In genomic region chr10:117711408-117711807, GRCm38 (mm10) we compare ENCODE assay signal across 8 mouse cellular contexts. TPM values are rescaled to one million over a fixed set of nuclear protein-coding genes. Genes with fewer than 3 reads are reported as not detected.
DNase-seq lines count a peak whose midpoint lies in the region; ATAC-seq and TF ChIP-seq lines count a peak whose summit lies in the region.

No protein-coding gene starts in this region.

- peak overlapping the region; percentile 94 for H3K4me3 ChIP-seq in megakaryocyte, embryonic 14.5 days (replicated peaks)
- peak overlapping the region; percentile 87 for H3K4me3 ChIP-seq in forebrain, embryonic 14.5 days (ENCODE audit: low read depth, low read length)
- no peak overlapping the region for H3K4me3 ChIP-seq in small intestine, adult 2 months (ENCODE audit: low read depth, low read length)

- H3K9me3 ChIP-seq in megakaryocyte, embryonic 14.5 days: no peaks in the 10 kb centered on the region
- H3K9me3 ChIP-seq in forebrain, embryonic 14.5 days (replicated peaks; ENCODE audit: control insufficient read depth, low read length): no peaks in the 10 kb centered on the region

- 75% methylated on average over 5 of the region's 5 CpGs for WGBS in forebrain, embryonic 14.5 days
- WGBS in small intestine, adult 2 months: 58% methylated on average over 5 of the region's 5 CpGs

- peaks cover 29% of the 10 kb centered on the region for H3K36me3 ChIP-seq in megakaryocyte, embryonic 14.5 days (replicated peaks; ENCODE audit: low read length)
- H3K36me3 ChIP-seq in forebrain, embryonic 14.5 days (ENCODE audit: control insufficient read depth, insufficient read depth, low read length): peaks cover 20% of the 10 kb centered on the region
- peaks cover 10% of the 10 kb centered on the region for H3K36me3 ChIP-seq in small intestine, adult 2 months (ENCODE audit: control insufficient read depth, insufficient read depth, low read length)

- ATAC-seq in megakaryocyte, adult 5-6 weeks (ENCODE audit: poor library complexity, severe bottlenecking): no peak
- ATAC-seq in forebrain, embryonic 14.5 days: no peak

- no peak for TF ChIP-seq POLR2A in small intestine, adult 2 months (IDR thresholded peaks at IDR 0.05; ENCODE audit: low read depth, low read length)

- no peak for TF ChIP-seq CTCF in small intestine, adult 2 months (IDR thresholded peaks at IDR 0.05; ENCODE audit: extremely low read depth, insufficient read length, insufficient replicate concordance, low read depth, low read length)

- no peak for DNase-seq in forebrain, embryonic 14.5 days (ENCODE audit: low spot score)
- peak; percentile 68 to 85 for DNase-seq in kidney, postnatal 25 days
- DNase-seq in spleen, postnatal 4 days (ENCODE audit: low spot score in 2 of 2): no peak
- DNase-seq in spleen, adult 18-20 months: no peak
- DNase-seq in thymus, postnatal 4 days: no peak

- H3K27me3 ChIP-seq in megakaryocyte, embryonic 14.5 days (replicated peaks): no peaks in the 10 kb centered on the region
- no peaks in the 10 kb centered on the region for H3K27me3 ChIP-seq in forebrain, embryonic 14.5 days (replicated peaks; ENCODE audit: control insufficient read depth, insufficient read depth, low read length)
- no peaks in the 10 kb centered on the region for H3K27me3 ChIP-seq in small intestine, adult 2 months (ENCODE audit: control insufficient read depth, insufficient read depth, low read length)

- no peak overlapping the region for H3K27ac ChIP-seq in forebrain, embryonic 14.5 days (ENCODE audit: low read depth, low read length)
- peak overlapping the region; percentile 51; the same call in 1 of the 2 replicates for H3K27ac ChIP-seq in small intestine, adult 2 months (ENCODE audit: insufficient read depth, low read depth, low read length)

- peak overlapping the region; percentile 100 for H3K9ac ChIP-seq in forebrain, embryonic 14.5 days (ENCODE audit: low read length)

- peak overlapping the region; percentile 61 for H3K4me2 ChIP-seq in forebrain, embryonic 14.5 days (ENCODE audit: low read length)

- peaks cover 68% of the 10 kb centered on the region for H3K4me1 ChIP-seq in megakaryocyte, embryonic 14.5 days
- H3K4me1 ChIP-seq in forebrain, embryonic 14.5 days (ENCODE audit: control insufficient read depth, insufficient read depth, low read length): peaks cover 11% of the 10 kb centered on the region
- H3K4me1 ChIP-seq in small intestine, adult 2 months (ENCODE audit: control insufficient read depth, insufficient read depth, insufficient read length, low read length): peaks cover 7% of the 10 kb centered on the region; the same call in 1 of the 2 replicates

RNA-seq across cellular contexts. Expression of gene Mdm2, which starts 0.8 kb away (rescaled TPM):
- polyA plus RNA-seq in megakaryocyte, embryonic 14.5 days (2012; ENCODE audit: insufficient read depth, low replicate concordance): 39.9 and 41.8 TPM in 2 replicates
- 86.3 and 89.1 TPM in 2 replicates for total RNA-seq in megakaryocyte, adult 5-6 weeks (2015)
- total RNA-seq in megakaryocyte, adult 5-6 weeks (2017): 80.3 and 117 TPM in 2 replicates
- 33.0 and 47.7 TPM in 2 replicates for polyA plus RNA-seq in forebrain, embryonic 14.5 days (2014; fragmentation: Nextera tagmentation; extraction: Ambion mirVana)
- 16.2 and 39.2 TPM in 2 replicates for polyA plus RNA-seq in small intestine, adult 2 months (2012; rRNA removed)

RNA-seq across cellular contexts. Expression of gene Slc35e3, which starts 34.8 kb away (rescaled TPM):
- 0.47 TPM in 1 of 2 replicates, not detected in the other for polyA plus RNA-seq in megakaryocyte, embryonic 14.5 days (2012; ENCODE audit: insufficient read depth, low replicate concordance)
- 4.2 and 5.3 TPM in 2 replicates for total RNA-seq in megakaryocyte, adult 5-6 weeks (2015)
- total RNA-seq in megakaryocyte, adult 5-6 weeks (2017): 5.3 and 7.8 TPM in 2 replicates
- polyA plus RNA-seq in forebrain, embryonic 14.5 days (2014; fragmentation: Nextera tagmentation; extraction: Ambion mirVana): 17.7 and 20.1 TPM in 2 replicates
- polyA plus RNA-seq in small intestine, adult 2 months (2012; rRNA removed): 6.2 and 7.4 TPM in 2 replicates

Comparison
In these comparisons a context has a peak if more than half of its experiments do, and no peak if none do; other contexts are left out.
1. DNase-seq: peak in kidney, postnatal 25 days (2 of 2); none in forebrain, embryonic 14.5 days (single experiment), spleen, postnatal 4 days (0 of 2), spleen, adult 18-20 months (0 of 2) and thymus, postnatal 4 days (single experiment).